Mouse (Mus musculus) neural tube, embryonic 14.5 days (tissue): ENCODE data around the gene Zbtb49. TPM values are rescaled to one million over a fixed set of nuclear protein-coding genes. Genes with fewer than 3 reads are reported as not detected.
A peak's percentile ranks its signal among the peaks of the same experiment; 100 is the strongest.

Experiments
- ATAC-seq: fragments of 200-750 bp; cut with Nextera tagmentation; 2 replicates; pipeline ENCODE4 v1.8.0; 2017; ENCODE audit warnings: low read depth, mild to moderate bottlenecking, moderate TSS enrichment, moderate library complexity
- H3K27ac ChIP-seq: fragments of 300-500 bp; sonication (generic); 2 replicates; pipeline ENCODE4 v1.5.1; 2014; ENCODE audit warnings: low read depth, mild to moderate bottlenecking, control low read depth, low read length, moderate library complexity, mixed read lengths
- H3K27me3 ChIP-seq: fragments of 300-500 bp; sonication (generic); 2 replicates; pipeline ENCODE4 v1.6.1; 2014; ENCODE audit warnings: low read length; ENCODE audit not compliant: control insufficient read depth, insufficient read depth
- H3K36me3 ChIP-seq: fragments of 300-500 bp; sonication (generic); 2 replicates; pipeline ENCODE4 v1.6.1; 2014; ENCODE audit warnings: low read length, mixed read lengths; ENCODE audit not compliant: control insufficient read depth, insufficient read depth
- H3K4me1 ChIP-seq: fragments of 300-500 bp; sonication (generic); 2 replicates; pipeline ENCODE4 v1.6.1; 2014; ENCODE audit warnings: low read length; ENCODE audit not compliant: control insufficient read depth, insufficient read depth
- H3K4me2 ChIP-seq: fragments of 300-500 bp; sonication (generic); 2 replicates; pipeline ENCODE4 v1.6.1; 2014; ENCODE audit warnings: mild to moderate bottlenecking, low read depth, low read length, control low read depth
- H3K4me3 ChIP-seq: fragments of 300-500 bp; sonication (generic); 2 replicates; pipeline ENCODE4 v1.5.1; 2014; ENCODE audit warnings: low read depth, low read length, control low read depth, mixed read lengths
- H3K9ac ChIP-seq: fragments of 300-500 bp; sonication (generic); replicated peaks from 2 replicates; pipeline ENCODE4 v1.6.1; 2014; ENCODE audit warnings: low read depth, mild to moderate bottlenecking, control low read depth, low read length, mixed read lengths
- H3K9me3 ChIP-seq: fragments of 300-500 bp; sonication (generic); 2 replicates; pipeline ENCODE4 v1.6.1; 2016; ENCODE audit warnings: low read length; ENCODE audit not compliant: control insufficient read depth
- WGBS: fragments of 180-500 bp; shearing (Covaris S2); extraction: QIAGEN DNeasy Blood & Tissue Kit; methylation state at CpG from one replicate; pipeline ENCODE4 v1.1.7; 2014; 5-methylcytosine and 5-hydroxymethylcytosine counted together
- polyA plus RNA-seq: library from polyadenylated mRNA; unstranded; fragments of >200 nt; fragmentation: Nextera tagmentation; extraction: Ambion mirVana; gene quantifications from 2 replicates; pipeline ENCODE4 v1.2.1, GENCODE M21; 2014

The Zbtb49 gene
- polyA plus RNA-seq, 1 experiment from 2014 or later, result 20.3 TPM

GRCm38 (mm10) chr5:38205303-38205726, 14.9 kb downstream of the Zbtb49 start:
- ATAC-seq, result no peak
- Histone ChIP-seq H3K9ac (no peak overlapping the region), H3K4me3 (no peak overlapping the region), H3K9me3 (no peaks in the 10 kb centered on the region), H3K4me2 (no peak overlapping the region), H3K27me3 (no peaks in the 10 kb centered on the region), H3K4me1 (no peaks in the 10 kb centered on the region), H3K36me3 (peaks cover 41% of the 10 kb centered on the region), H3K27ac (no peak overlapping the region)
- 82% methylated on average over 7 of the region's 7 CpGs for WGBS

GRCm38 (mm10) chr5:38199686-38200085, 20.6 kb downstream of the Zbtb49 start:
- ATAC-seq, result no peak
- no peaks in the 10 kb centered on the region for H3K27me3 ChIP-seq
- H3K27ac ChIP-seq, result no peak overlapping the region
- H3K9me3 ChIP-seq, result no peaks in the 10 kb centered on the region
- WGBS, result 98% methylated on average over 2 of the region's 2 CpGs
- H3K4me2 ChIP-seq, result no peak overlapping the region
- no peak overlapping the region for H3K4me3 ChIP-seq
- no peaks in the 10 kb centered on the region for H3K4me1 ChIP-seq
- peaks cover 36% of the 10 kb centered on the region for H3K36me3 ChIP-seq
- H3K9ac ChIP-seq, result no peak overlapping the region

GRCm38 (mm10) chr5:38197482-38197823, 22.8 kb downstream of the Zbtb49 start:
- Histone ChIP-seq H3K27me3 (no peaks in the 10 kb centered on the region), H3K4me2 (no peak overlapping the region), H3K4me3 (no peak overlapping the region), H3K27ac (no peak overlapping the region), H3K9ac (no peak overlapping the region), H3K4me1 (no peaks in the 10 kb centered on the region), H3K9me3 (no peaks in the 10 kb centered on the region), H3K36me3 (peaks cover 28% of the 10 kb centered on the region)
- 18% methylated on average over 7 of the region's 7 CpGs for WGBS
- ATAC-seq, result peak; percentile 89

DNA sequence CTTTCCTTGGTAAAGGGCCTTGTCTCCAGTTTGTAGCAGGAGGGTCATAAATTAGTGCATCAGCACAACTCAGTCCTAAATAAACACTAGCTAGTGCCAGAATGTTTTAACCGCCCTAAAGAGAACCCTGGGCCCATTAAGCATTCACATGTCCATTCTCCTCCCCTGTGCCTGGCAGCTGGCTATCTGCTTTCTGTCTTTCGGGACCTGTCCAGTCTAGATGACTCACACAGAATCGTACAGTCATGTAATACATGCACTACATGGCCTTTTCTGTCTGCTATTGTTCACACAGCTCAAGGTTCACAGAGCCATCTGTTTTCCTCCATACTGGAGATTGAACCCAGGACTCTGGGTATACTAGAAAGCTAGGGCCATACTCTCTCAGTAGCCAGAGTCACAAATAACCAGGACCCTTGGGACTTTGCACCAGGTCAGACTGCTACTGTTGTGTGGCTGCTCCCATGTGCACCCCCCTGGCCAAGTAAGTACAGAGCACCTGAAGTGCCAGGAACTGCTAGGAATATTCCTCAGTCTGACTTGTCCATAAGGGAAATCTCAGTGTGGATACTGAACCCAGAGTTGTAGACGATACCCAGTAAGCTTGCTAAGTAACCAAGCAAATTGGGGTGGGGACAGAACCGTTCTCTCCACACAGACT, 23.3 kb downstream of the Zbtb49 start:
- no peak overlapping the region for H3K4me2 ChIP-seq
- H3K4me3 ChIP-seq, result no peak overlapping the region
- H3K27ac ChIP-seq, result no peak overlapping the region
- peak; percentile 28; the same call in 1 of the 2 replicates for ATAC-seq
- H3K9me3 ChIP-seq, result no peaks in the 10 kb centered on the region
- peaks cover 23% of the 10 kb centered on the region for H3K36me3 ChIP-seq
- no peaks in the 10 kb centered on the region for H3K27me3 ChIP-seq
- 76% methylated on average over 5 of the region's 5 CpGs for WGBS
- H3K4me1 ChIP-seq, result no peaks in the 10 kb centered on the region
- no peak overlapping the region for H3K9ac ChIP-seq

- peaks cover 16% of the 10 kb centered on the region for H3K36me3 ChIP-seq
- no peak overlapping the region for H3K4me3 ChIP-seq
- no peaks in the 10 kb centered on the region for H3K4me1 ChIP-seq
- no peak overlapping the region for H3K27ac ChIP-seq
- ATAC-seq, result no peak
- H3K4me2 ChIP-seq, result no peak overlapping the region
- no peak overlapping the region for H3K9ac ChIP-seq
- no peaks in the 10 kb centered on the region for H3K27me3 ChIP-seq
- H3K9me3 ChIP-seq, result no peaks in the 10 kb centered on the region
Observed at GRCm38 (mm10) chr5:38195941-38196340, 24.3 kb downstream of the Zbtb49 start.

DNA sequence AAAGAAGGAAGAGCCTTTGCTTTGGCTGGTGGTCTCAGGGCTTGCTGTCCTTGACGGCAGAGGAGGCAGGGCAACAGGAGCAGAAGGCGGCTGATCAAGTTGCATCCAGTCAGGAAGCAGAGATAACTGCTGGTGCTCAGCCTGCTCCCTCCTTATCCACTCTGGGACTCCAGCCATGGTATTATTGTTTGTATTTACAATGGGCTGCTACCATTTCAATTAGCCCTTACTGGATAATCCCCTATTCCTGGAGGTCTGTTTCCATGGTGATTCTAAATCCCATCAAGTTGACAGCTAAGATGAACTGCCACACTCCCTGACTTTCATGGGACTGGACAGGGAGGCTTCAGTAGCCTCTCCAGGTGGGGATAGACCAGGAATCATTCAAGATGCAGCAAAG, 25.3 kb downstream of the Zbtb49 start:
- no peak overlapping the region for H3K27ac ChIP-seq
- H3K9me3 ChIP-seq, result no peaks in the 10 kb centered on the region
- H3K4me1 ChIP-seq, result no peaks in the 10 kb centered on the region
- H3K4me3 ChIP-seq, result no peak overlapping the region
- 73% methylated on average over 2 of the region's 2 CpGs for WGBS
- no peaks in the 10 kb centered on the region for H3K27me3 ChIP-seq
- H3K4me2 ChIP-seq, result no peak overlapping the region
- H3K36me3 ChIP-seq, result peaks cover 8% of the 10 kb centered on the region
- ATAC-seq, result no peak
- H3K9ac ChIP-seq, result no peak overlapping the region

GRCm38 (mm10) chr5:38190907-38191306, 29.4 kb downstream of the Zbtb49 start:
- H3K4me2 ChIP-seq, result no peak overlapping the region
- WGBS, result 95% methylated on average over 3 of the region's 3 CpGs
- H3K9me3 ChIP-seq, result no peaks in the 10 kb centered on the region
- H3K4me1 ChIP-seq, result no peaks in the 10 kb centered on the region
- H3K27ac ChIP-seq, result no peak overlapping the region
- no peak overlapping the region for H3K9ac ChIP-seq
- H3K27me3 ChIP-seq, result no peaks in the 10 kb centered on the region
- H3K4me3 ChIP-seq, result no peak overlapping the region
- no peaks in the 10 kb centered on the region for H3K36me3 ChIP-seq
- no peak for ATAC-seq

DNA sequence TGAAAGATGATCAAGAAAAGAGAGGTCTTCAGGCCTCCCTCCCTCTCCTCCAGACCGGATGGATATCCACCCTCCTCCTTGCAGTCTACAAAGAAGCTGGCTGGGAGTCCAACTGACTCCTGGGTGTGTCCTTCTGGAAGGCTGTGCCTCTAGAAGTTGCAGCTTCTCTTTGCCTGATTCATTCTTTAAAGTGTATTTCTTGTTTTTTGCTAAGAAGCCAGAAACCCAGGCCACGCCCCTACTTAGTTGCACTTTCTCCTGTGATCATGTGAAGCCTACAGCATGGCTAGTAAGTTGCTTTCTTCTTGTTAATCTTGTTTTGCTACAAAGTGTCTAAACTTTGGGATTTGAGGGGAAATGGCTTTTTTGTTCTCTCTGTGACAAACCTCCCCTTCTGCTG, 33.3 kb downstream of the Zbtb49 start:
- H3K9me3 ChIP-seq, result no peaks in the 10 kb centered on the region
- ATAC-seq, result no peak
- H3K36me3 ChIP-seq, result no peaks in the 10 kb centered on the region
- H3K27me3 ChIP-seq, result no peaks in the 10 kb centered on the region
- no peak overlapping the region for H3K27ac ChIP-seq
- no peaks in the 10 kb centered on the region for H3K4me1 ChIP-seq
- no peak overlapping the region for H3K9ac ChIP-seq
- H3K4me3 ChIP-seq, result no peak overlapping the region
- H3K4me2 ChIP-seq, result no peak overlapping the region
- WGBS, result 94% methylated on average over 2 of the region's 2 CpGs

DNA sequence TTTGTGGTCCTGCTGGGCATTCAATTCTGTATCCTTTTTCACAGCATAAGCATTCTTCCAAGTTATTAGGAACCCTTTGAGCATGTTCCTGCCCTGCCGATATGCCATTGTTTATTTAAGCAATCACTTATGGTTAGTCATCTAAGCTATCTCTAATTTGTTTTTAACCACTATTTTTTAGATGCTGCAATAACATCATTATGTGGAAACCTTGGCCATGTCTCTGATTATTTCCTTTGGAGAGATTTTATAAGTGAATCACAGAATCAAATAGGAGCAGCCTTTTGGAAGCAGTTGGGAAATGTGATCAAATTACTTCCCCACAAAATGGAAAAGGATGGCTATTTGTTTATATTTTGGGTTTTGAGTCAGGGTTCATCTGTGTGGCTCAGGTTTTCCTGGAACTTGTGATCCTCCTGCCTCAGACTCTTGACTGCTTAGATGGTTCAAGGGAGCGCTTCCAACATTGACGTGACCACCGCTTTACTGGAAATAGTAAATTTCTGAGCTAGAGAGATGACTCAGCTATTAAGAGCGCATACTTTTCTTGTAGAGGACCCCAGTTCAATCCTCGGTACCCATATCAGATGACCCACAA, 35.5 kb downstream of the Zbtb49 start:
- no peak overlapping the region for H3K4me2 ChIP-seq
- H3K4me3 ChIP-seq, result no peak overlapping the region
- ATAC-seq, result no peak
- no peak overlapping the region for H3K9ac ChIP-seq
- H3K27me3 ChIP-seq, result no peaks in the 10 kb centered on the region
- WGBS, result 93% methylated on average over 6 of the region's 6 CpGs
- no peak overlapping the region for H3K27ac ChIP-seq
- H3K9me3 ChIP-seq, result no peaks in the 10 kb centered on the region
- no peaks in the 10 kb centered on the region for H3K4me1 ChIP-seq
- no peaks in the 10 kb centered on the region for H3K36me3 ChIP-seq
